Mouse (Mus musculus) spleen, adult 2 months (tissue): ENCODE results near the gene Eno2. TPM values are rescaled to one million over a fixed set of nuclear protein-coding genes. Genes with fewer than 3 reads are reported as not detected.

Experiments
- DNase-seq, 2 experiments: peaks; one replicate each; pipeline versions ENCODE4 v3.0.0 to v3.0.0-alpha.2; 2012 to 2021; ENCODE audit warnings: low spot score in 2 of 2, low read depth in 1 of 2
- H3K27ac ChIP-seq: fragments of 200-500 bp; 2 replicates; pipeline ENCODE4 v1.5.1; 2012; ENCODE audit warnings: low read length, inconsistent platforms; ENCODE audit not compliant: insufficient read depth
- H3K27me3 ChIP-seq: fragments of 200-500 bp; 2 replicates; pipeline ENCODE4 v1.6.1; 2012; ENCODE audit warnings: mild to moderate bottlenecking, moderate library complexity, low read length, inconsistent platforms; ENCODE audit not compliant: control insufficient read depth, insufficient read depth
- H3K36me3 ChIP-seq: fragments of 200-500 bp; 2 replicates; pipeline ENCODE4 v1.6.1; 2012; ENCODE audit warnings: mild to moderate bottlenecking, low read length, inconsistent platforms; ENCODE audit not compliant: control insufficient read depth, insufficient read depth
- H3K4me1 ChIP-seq: fragments of 200-500 bp; 2 replicates; pipeline ENCODE4 v1.6.1; 2011; ENCODE audit warnings: inconsistent platforms; ENCODE audit not compliant: control insufficient read depth, insufficient read depth, insufficient read length
- H3K4me3 ChIP-seq: fragments of 200-500 bp; 2 replicates; pipeline ENCODE4 v1.5.1; 2011; ENCODE audit warnings: mild to moderate bottlenecking, inconsistent platforms; ENCODE audit not compliant: insufficient read depth, insufficient read length; ENCODE audit errors: extremely low read depth
- CTCF ChIP-seq: fragments of 200-500 bp; IDR thresholded peaks from 2 replicates; pipeline ENCODE4 v1.5.1; 2011; ENCODE audit warnings: mild to moderate bottlenecking, inconsistent platforms; ENCODE audit not compliant: insufficient read depth, insufficient read length, insufficient replicate concordance; ENCODE audit errors: extremely low read depth
- POLR2A ChIP-seq: fragments of 200-500 bp; IDR thresholded peaks from 2 replicates; pipeline ENCODE4 v1.6.1; 2011; ENCODE audit warnings: low read depth, low read length, inconsistent platforms
- WGBS: fragments of 180-500 bp; shearing (Covaris S2); methylation state at CpG from one replicate; pipeline ENCODE4 v1.1.7; 2018; 5-methylcytosine and 5-hydroxymethylcytosine counted together
- polyA plus RNA-seq: library from polyadenylated mRNA; depleted of rRNA; stranded (reverse); fragments of >200 nt; gene quantifications from 2 replicates; pipeline ENCODE4 v1.2.3, GENCODE M21; 2012

Eno2 gene
- polyA plus RNA-seq, 1 experiment: 3.2 TPM

- TF ChIP-seq POLR2A: no peak
- no peak for DNase-seq
- Histone ChIP-seq H3K36me3 (no peaks in the 10 kb centered on the region), H3K27me3 (no peaks in the 10 kb centered on the region), H3K4me3 (peak overlapping the region; percentile 47; the same call in 1 of the 2 replicates), H3K4me1 (peaks cover 12% of the 10 kb centered on the region; the same call in 1 of the 2 replicates), H3K27ac (no peak overlapping the region)
- 24% methylated on average over 10 of the region's 10 CpGs for WGBS
Measured at GRCm38 (mm10) chr6:124779984-124780416, 10.5 kb upstream of the Eno2 start.

DNA sequence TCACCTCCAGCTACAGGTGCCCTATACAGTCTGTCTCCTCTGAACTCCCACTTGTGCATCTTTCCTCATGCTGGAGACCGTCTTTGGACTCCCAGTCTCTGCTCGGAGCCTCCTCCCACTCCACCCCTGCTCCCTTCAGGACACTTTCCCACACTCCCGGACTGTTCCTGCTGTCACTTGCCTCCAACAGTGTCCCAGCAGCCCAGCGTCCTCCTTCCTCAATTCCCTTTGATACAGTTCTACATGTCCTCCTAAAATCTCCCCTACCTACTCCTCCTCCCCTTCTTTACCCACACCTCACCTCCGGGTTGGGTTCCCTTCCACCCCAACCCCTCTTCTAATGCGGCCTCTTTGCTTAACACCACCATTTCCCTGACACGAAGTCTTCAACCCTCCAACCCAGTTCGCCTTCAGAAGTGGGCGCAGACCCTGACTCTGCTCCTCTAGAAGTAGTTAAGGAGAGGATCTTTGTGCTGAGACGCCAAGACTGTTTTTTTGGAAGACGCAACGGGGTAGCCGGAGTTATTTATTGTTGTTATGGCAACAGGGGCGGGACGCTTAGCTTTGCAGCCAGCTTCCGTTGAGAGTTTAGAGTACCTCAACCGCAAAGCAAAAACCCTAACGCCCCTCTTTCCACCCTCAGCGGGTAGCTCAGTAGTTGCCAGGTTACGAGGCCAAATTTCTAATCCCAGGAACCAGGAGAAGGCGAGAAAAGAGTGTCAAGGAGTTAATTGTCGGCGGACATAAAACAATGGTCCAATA is 9.9 kb upstream of the Eno2 start, which contains the start of gene Lrrc23:
Gene Lrrc23 (minus strand): TSS at position 506 of the 762 bp plus-strand sequence.
- peaks cover 12% of the 10 kb centered on the region; the same call in 1 of the 2 replicates for H3K4me1 ChIP-seq
- H3K36me3 ChIP-seq: no peaks in the 10 kb centered on the region
- no peaks in the 10 kb centered on the region for H3K27me3 ChIP-seq
- peak; percentile 51 to 64 for DNase-seq
- WGBS: 6% methylated on average over 23 of the region's 23 CpGs
- TF ChIP-seq POLR2A: no peak
- no peak for TF ChIP-seq CTCF
- peak within 1 kb of the TSS; percentile 47; the same call in 1 of the 2 replicates for H3K4me3 ChIP-seq
- no peak within 1 kb of the TSS for H3K27ac ChIP-seq

DNA sequence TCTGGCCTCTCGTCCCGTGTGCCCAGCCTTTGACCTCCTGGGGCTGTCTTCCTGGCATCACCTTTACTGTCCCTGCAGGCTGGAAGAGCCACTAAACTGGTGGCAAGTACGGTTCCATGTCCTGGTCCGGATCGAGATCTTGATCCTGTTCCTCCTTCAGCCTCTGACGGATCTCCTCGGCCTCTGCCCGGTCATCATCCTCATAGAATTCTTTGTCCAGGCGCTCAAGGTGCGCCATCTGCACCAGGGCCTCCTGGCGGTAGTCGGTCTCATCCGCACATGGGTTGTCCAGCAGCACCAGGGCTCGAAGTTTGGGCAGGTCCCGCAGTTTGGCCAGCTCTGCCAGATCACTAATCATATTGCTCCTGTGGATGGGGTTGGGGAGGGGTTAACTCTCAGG is 1.0 kb upstream of the Eno2 start:
- Histone ChIP-seq H3K27me3 (peaks cover 7% of the 10 kb centered on the region), H3K27ac (no peak overlapping the region), H3K4me1 (peaks cover 9% of the 10 kb centered on the region; the same call in 1 of the 2 replicates), H3K4me3 (no peak overlapping the region), H3K36me3 (no peaks in the 10 kb centered on the region)
- no peak for DNase-seq
- WGBS: 93% methylated on average over 15 of the region's 15 CpGs
- no peak for TF ChIP-seq CTCF
- no peak for TF ChIP-seq POLR2A

GRCm38 (mm10) chr6:124770013-124770412 is 540 bp upstream of the Eno2 start:
- Histone ChIP-seq H3K4me3 (no peak overlapping the region), H3K36me3 (no peaks in the 10 kb centered on the region), H3K27ac (no peak overlapping the region), H3K4me1 (peaks cover 9% of the 10 kb centered on the region; the same call in 1 of the 2 replicates), H3K27me3 (peaks cover 7% of the 10 kb centered on the region)
- TF ChIP-seq CTCF: no peak
- TF ChIP-seq POLR2A: no peak
- no peak for DNase-seq
- WGBS: 64% methylated on average over 7 of the region's 7 CpGs

- no peak for DNase-seq
- H3K36me3 ChIP-seq: no peaks in the 10 kb centered on the region
- 5% methylated on average over 9 of the region's 9 CpGs for WGBS
- peaks cover 7% of the 10 kb centered on the region for H3K27me3 ChIP-seq
- TF ChIP-seq CTCF: no peak
- no peak for TF ChIP-seq POLR2A
- H3K4me3 ChIP-seq: no peak overlapping the region; the same call in 1 of the 2 replicates
- peaks cover 9% of the 10 kb centered on the region; the same call in 1 of the 2 replicates for H3K4me1 ChIP-seq
- no peak overlapping the region for H3K27ac ChIP-seq
Measured at GRCm38 (mm10) chr6:124768704-124769044, 799 bp downstream of the Eno2 start.

DNA sequence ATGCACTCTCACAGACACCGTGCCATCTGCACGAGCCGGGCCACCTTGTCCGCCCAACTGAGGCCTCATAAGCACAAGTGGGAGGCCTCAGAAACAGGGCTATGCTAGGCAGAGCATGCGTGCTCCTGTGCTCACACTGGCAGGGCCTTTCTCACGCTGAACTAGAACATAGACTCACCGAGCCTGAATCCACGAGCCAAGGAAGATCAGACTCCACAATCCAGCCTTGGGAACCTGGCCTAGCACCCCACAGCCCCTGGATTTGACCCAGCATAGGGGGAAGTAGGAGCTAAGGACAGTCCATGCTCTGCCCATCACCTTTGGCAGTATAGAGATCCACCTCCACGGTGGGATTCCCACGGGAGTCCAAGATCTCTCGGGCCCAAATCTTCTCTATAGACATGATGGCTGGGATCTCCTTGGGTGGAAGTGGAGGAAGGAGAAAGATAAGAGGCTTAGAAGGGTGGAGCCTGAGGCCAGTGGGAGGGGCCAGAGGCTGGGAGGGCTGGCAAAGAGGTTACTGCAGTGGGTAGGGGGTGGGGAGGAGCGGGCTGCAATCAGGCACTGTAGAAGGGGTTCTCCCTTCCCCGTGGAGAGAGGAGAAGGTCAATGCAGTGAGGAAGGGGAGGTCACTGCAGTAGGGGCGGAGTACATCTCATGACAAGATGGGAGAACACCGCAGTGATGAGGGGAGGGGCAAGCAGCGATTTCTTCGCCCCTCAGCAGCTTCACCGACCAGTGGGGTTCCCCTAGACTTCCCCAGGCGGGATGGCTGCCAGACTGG is 1.4 kb downstream of the Eno2 start:
- H3K36me3 ChIP-seq: no peaks in the 10 kb centered on the region
- no peak for DNase-seq
- peaks cover 9% of the 10 kb centered on the region; the same call in 1 of the 2 replicates for H3K4me1 ChIP-seq
- peaks cover 7% of the 10 kb centered on the region for H3K27me3 ChIP-seq
- no peak for TF ChIP-seq POLR2A
- TF ChIP-seq CTCF: no peak
- 63% methylated on average over 19 of the region's 19 CpGs for WGBS
- no peak overlapping the region for H3K27ac ChIP-seq
- H3K4me3 ChIP-seq: no peak overlapping the region
